Mouse (Mus musculus): ENCODE results near the gene Kif3b. TPM values are rescaled to one million over a fixed set of nuclear protein-coding genes. Genes with fewer than 3 reads are reported as not detected.
"Not testable (repeated sequence)": the region's sequence is repeated elsewhere in the genome, so short reads cannot be mapped to it uniquely, and the experiment has no call there.

Kif3b gene
- 32.5 and 34.7 TPM in 2 replicates for polyA plus RNA-seq (2012; rRNA removed)

DNA sequence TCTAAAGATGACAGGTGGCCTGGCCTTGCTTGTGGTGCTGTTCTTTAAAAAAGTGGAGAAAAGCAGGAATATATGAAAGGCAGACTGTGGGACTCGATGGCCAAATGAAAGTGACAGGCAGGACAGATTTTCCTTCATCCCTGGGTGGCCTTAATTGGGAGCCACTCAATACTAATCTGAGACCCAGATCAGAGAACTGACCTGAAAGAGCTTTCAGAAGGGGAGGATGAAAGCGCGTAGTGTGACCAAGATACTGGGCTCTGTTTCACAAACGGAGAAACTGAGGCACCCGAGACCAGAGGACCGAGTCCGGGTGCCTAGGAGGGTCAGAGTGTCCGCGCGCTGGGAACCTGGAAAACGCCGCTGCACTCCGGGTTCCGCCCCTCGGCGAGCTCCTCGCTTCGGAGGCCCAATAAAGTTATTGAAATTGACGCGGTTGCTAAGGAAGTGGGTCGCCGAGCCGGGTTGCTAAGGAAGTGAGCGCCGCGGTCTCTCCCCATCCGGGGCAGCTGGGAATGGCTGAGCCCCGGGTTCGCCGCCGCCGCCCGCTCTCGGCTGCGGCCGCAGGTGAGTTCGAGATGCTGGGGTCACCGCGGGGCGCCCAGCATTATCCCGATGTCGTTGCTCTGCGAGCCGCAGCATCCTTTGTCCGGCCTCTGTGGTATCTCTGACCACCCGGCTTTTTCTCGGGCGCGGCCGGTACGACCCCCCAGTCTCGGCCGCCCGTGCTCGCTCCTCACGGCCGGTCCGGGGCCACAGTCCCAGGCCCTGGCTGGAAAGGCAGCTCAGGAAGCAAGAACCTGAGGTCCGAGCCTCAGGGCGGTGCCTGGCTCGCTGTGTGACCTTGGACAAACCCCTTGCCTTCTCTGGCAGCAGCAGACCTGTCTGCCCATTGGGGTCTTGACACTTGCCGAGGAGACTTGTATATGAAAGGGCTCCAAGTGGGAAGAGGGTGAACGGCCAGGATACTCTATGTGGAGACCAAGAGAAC, at the start of gene Kif3b:
Kif3b (plus strand) TSS at position 476 of the 991 bp plus-strand sequence.
- peak; percentile 82 to 92 for DNase-seq (ENCODE audit: extremely low spot score in 1 of 2, low spot score in 1 of 2)

DNA sequence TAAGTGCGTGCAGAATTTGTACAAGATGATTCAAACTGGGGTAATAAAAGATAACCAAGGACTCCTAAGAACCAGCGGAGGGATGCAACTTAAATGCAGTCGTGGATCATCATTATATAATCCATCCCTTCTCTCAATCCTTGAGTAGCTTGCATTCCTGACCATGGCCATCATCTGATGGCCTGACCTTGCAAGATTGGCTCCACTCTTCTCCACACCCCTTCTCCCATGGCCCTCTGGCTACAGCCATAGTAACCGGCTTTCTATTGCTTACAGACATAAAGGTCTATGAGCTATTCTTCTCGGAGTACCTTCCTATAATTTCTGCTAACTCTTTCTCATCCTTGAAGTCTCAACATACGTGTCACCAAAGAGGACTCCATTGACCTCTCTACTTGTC, 49.1 kb upstream of the Kif3b start:
- no peak for DNase-seq (ENCODE audit: extremely low spot score in 1 of 2, low spot score in 1 of 2)

DNA sequence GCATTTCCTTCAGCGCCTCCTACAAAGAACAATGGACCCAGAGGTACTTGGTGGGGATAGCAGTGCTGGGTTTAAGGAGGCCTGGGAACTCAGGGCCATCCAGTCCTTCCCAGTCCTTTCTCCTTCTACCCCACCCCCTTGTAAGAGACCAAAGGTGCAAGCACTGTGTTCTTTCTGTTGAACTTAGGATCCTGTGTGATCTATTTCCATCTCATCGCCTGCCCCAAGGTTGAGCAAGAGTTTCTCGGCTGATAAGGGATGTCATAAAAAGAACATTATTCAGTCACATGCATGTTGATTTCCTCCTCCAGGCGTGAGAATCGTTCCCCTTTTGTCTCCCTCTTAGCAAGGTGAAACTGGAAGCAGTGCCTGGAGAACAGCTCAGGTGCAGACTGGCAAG, 41.5 kb upstream of the Kif3b start:
- no peak for DNase-seq (ENCODE audit: extremely low spot score in 1 of 2, low spot score in 1 of 2)

DNA sequence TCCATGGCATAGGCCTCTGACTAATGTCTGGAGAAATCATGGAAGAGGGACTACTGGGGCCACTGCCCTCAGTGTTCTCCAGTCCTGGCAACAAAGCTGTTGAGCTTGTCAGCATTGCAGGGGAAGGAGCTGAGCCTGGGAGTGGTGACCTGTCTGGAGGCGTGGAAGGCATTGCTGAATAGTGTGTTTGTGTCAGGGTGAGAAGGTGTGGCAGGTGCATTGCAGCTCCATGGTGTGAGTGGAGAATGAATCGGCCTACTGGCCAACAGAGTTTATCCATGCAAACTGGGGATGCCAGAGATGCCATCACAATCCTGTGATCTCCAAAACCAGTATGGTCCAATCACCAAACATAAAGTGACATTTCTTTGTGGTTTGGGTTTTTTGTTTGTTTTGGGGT, 34.6 kb upstream of the Kif3b start:
- DNase-seq (ENCODE audit: extremely low spot score in 1 of 2, low spot score in 1 of 2) = no peak

DNA sequence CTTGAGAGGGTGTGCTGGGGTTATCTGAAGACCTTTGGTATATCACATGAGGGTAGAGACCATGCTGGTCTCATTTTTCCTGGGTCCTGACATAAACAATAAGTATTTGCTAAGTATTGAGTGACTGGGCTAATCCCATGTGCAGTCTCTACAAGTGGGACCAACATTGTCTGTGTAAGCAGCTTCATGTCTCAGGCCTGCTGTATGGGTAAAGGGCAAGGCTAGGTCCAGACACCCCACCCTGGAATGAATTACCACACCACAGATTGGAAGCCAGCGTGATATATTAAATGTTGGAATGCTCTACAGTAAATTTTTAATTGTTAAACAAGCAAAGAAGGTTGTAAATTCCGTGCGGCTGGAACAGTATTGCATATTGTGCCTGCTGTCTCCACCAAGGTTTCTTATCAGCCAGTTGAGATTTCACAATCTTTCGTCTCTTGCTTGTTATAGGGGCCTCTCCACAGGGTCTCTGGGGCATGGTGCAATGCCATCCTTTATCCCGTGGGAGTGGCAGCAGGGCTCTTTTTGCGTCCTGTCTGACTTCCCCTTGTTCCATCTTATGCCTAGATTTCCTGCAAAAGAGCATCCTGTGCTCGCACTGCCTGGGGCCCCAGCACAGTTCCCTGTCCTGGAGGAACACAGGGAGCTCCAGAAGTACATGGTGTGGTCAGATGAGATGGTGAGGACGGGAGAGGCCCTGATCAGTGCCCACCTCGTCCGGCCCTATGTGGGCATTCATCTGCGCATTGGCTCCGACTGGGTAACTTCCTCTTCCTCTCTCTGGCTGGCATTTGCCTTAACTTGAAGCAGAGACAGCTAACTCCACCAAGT, 32.0 kb upstream of the Kif3b start:
- DNase-seq (ENCODE audit: extremely low spot score in 1 of 2, low spot score in 1 of 2) = no peak

DNA sequence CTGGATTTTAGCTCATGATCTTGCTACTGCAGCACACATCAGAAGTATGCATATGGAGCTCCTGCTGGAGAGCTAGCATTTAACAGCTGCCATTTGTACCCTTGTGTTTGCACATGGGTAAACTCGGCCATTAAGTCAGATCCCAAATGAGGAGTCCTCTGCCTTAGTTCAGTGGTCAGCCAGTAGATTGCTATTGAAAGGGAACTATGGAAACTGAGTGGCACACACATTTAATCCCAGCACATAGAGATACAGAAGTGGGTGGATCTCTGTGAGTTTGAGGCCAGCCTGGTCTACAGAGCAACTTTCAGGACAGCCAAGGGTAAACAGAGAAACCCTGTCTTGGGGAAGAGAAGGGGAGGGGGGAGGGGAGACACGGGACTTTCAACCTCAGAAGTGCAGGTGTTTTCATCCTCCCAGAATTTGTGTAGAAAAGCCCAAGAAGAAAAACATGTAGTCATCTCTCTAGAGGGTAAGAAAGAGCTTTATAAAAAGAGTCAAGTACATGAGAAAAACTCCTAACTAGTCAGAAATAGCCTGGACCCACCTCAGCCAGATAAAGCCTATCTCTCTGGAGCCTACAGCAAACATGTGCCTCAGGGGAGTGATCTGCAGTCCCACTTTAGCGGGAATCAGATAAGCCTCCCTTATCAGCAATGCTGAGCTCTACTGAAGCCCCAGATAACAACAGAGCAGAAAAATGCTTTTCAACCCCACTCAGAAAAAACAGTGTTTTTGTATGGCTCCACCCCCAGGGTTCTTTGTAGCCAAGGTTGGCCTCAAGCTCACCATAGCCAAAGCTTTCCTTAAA, 31.1 kb upstream of the Kif3b start:
- no peak for DNase-seq (ENCODE audit: extremely low spot score in 1 of 2, low spot score in 1 of 2)

DNA sequence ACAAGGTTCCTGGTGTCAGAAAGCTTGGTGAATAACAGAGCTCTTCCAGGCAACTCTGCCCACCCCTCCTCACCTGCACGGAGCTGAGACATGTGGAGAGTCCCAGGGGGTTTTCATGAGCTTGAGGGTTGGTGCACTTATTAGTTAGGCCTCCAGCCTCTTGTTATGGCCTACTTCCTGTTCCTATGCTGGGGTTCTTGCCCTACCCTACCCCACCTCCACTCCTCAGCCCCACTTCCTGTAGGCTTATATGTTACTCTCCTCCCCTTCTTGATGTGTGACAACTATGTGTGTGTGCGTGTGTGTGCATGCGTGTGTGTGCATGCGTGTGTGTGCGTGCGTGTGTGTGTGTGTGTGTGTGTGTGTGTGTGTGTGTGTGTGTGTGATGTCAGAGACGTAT, 28.2 kb upstream of the Kif3b start:
- no peak for DNase-seq (ENCODE audit: extremely low spot score in 1 of 2, low spot score in 1 of 2)

DNA sequence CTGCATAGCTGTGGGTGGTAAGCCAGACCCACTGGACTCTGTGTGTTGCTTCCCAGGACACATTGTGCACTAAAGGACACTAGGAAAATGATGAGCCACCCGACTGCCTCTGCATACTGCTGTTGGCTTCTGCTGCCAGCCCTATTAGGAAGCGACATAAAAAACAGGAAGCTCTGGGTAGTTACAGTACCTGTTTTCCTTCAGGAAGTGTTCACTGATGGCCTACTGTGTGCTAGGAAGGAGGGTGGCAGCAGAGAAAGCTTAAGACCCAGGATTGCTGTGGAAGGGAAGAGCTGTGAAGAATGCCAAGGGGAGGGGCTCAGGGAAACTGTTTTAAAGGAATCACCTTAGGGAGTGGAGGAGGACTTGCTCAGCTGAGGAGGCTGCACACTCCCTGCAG, 23.9 kb upstream of the Kif3b start:
- no peak for DNase-seq (ENCODE audit: extremely low spot score in 1 of 2, low spot score in 1 of 2)

DNA sequence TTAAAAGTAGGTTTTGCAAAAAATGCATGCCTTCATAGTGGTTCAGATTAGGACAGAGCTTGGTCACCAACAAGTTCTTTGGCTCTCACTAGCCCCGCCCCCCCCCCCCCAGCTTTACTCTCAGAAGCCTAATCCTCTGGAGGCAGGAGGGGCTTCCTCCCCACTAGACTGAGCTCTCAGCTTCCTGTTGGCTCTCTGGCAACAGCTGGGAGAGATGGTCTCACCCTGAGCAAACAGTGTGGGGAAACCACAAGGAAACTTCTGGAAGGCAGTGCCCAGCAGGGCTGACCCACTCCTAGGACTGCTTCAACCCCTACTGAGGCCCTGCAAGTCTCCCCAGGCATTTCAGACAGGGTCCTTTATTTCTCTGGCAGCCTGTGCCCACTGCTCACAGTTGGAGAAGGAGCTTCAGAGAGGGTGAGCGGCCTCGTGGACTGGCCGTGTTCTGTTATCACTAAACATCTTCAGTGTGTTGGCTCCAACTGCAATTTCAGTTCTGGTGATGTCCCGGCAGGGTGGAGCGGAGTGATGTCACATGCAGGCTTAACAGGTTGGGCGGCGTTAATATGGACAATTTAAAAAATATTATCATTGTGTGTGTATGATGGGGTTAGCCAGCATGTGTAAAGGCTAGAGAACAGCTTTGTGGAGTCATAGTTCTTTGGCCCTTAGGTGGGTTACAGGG, 20.8 kb upstream of the Kif3b start:
- DNase-seq (ENCODE audit: extremely low spot score in 1 of 2, low spot score in 1 of 2) = not testable (repeated sequence)

DNA sequence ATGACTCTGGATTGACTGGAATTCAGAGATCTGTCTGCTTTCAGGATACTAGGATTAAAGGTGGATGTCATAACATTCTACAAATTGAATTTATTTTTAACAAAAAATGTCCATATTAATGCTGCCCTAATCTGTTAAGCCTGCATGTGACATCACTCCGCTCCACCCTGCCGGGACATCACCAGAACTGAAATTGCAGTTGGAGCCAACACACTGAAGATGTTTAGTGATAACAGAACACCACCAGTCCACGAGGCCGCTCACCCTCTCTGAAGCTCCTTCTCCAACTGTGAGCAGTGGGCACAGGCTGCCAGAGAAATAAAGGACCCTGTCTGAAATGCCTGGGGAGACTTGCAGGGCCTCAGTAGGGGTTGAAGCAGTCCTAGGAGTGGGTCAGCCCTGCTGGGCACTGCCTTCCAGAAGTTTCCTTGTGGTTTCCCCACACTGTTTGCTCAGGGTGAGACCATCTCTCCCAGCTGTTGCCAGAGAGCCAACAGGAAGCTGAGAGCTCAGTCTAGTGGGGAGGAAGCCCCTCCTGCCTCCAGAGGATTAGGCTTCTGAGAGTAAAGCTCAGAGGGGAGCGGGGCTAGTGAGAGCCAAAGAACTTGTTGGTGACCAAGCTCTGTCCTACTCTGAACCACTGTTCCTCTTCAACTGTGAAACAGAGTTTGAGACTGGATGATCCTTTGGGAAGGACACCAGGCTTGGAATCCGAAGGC, 16.9 kb upstream of the Kif3b start:
- not testable (repeated sequence) for DNase-seq (ENCODE audit: extremely low spot score in 1 of 2, low spot score in 1 of 2)

DNA sequence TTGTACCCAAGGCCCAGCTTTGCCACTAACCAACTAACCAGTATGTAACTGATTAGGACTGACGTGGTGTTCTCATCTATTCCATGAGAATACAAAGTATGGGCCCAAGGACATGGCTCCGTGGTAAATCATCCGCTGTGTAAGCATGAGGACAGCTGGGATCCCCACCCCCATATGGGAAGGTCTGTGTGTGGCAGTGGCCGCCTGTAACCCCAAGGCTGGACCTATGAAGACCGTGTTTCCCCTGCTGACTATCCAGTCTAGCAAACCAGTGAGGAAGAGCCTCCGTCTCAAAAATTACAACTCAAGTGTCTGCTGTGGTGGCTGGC, 16.3 kb upstream of the Kif3b start:
- DNase-seq (ENCODE audit: extremely low spot score in 1 of 2, low spot score in 1 of 2) = no peak

DNA sequence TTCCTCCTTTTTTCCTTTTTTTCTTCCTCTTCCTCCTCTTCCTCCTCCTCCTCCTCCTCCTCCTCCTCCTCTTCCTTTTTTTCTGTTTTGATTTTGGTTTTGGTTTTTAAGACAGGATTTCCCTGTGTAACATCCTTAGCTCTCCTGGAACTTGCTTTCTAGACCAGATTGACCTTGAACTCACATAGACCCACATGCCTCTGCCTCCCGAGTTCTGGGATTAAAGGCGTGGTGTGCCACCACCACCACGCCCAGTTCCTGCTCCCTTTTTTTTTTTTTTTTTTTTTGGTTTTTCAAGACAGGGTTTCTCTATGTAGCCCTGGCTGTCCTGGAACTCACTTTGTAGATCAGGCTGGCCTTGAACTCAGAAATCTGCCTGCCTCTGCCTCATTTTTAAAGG, 15.6 kb upstream of the Kif3b start:
- DNase-seq (ENCODE audit: extremely low spot score in 1 of 2, low spot score in 1 of 2) = not testable (repeated sequence)

DNA sequence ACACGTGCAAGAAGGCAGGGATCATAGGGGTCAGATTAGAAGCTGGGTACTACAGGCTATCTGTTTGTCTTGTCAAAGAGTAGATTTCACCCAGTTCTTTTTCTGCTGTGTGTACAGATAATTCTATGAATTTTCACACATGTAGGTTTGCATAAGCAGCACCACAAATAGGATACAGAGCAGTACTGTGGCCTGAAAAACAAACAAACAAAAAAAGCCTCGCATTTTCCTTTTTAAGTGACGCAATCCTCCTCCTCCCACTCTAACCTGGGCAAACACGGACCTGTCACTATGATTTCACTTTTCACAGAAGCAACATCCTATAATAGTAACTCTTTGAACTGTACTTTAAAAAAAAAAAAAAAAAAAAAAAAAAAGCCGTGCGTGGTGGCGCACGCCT, 14.8 kb upstream of the Kif3b start:
- DNase-seq (ENCODE audit: extremely low spot score in 1 of 2, low spot score in 1 of 2) = no peak

DNA sequence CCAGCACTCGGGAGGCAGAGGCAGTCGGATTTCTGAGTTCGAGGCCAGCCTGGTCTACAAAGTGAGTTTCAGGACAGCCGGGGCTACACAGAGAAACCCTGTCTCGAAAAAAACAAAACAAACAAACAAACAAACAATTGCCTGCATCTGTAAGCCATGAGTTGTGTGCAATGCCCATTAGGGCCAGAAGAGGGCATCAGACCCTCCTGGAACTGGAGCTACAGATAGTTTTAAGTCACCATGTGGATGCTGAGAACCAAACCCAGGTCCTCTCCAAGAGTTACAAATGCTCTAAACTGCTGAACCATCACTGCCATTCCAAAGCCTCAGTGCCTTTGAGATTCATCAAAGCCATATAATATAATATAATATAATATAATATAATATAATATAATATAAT, 14.4 kb upstream of the Kif3b start:
- not testable (repeated sequence) for DNase-seq (ENCODE audit: extremely low spot score in 1 of 2, low spot score in 1 of 2)

DNA sequence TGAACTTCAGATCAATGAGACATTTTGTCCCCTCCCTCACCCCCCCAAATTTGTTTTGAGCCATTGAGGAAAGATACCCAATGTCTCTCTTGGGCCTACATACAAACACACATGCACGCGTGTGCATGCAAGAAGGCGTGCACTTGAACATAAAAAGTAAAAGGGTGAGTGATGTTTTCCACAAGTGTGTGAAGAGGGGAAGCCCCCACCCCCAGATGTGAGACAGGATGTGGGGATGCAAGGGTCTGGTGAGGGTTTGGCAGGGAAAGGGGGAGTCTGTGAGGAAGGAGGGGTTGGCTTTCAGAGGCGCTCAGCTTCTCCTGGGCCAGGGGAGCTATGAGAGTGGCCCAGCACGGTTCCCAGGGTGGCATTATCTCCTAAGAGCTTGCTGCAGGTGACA, 12.9 kb upstream of the Kif3b start:
- no peak for DNase-seq (ENCODE audit: extremely low spot score in 1 of 2, low spot score in 1 of 2)

DNA sequence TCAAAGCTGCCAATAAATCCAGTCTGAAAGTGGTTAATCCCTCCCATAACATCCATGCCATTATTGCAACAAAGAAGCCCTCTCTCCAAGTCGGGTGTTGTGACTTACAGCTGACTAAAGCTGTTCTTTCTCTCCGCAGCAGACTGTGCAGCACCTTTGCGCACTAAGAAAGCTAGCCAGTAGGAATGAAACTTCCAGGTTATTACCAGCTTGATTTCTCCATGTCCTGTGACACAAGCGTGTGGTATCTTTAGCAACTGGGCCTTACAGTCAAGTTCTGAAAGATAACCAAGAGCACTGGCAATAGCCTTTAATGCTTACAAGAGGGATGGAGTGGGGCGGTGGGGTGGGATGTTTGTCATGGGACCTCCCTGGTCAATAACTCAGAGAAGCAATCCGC, 7.3 kb upstream of the Kif3b start:
- DNase-seq (ENCODE audit: extremely low spot score in 1 of 2, low spot score in 1 of 2) = no peak

DNA sequence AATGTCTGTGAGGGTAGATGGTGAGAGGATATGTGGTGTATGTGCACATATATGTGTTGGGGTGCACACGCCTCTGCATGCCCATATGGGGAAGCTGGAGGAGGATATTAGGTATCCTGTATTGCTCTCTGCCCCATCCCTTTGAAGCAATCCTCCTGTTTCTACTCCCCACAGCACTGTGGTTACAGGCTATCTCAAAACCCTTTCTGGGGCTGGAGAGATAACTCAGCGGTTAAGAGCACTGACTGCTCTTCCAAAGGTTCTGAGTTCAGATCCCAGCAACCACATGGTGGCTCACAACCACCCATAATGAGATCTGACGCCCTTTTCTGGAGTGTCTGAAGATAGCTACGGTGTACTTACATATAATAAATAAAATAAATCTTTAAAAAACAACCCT, 4.7 kb upstream of the Kif3b start:
- DNase-seq (ENCODE audit: extremely low spot score in 1 of 2, low spot score in 1 of 2) = no peak

DNA sequence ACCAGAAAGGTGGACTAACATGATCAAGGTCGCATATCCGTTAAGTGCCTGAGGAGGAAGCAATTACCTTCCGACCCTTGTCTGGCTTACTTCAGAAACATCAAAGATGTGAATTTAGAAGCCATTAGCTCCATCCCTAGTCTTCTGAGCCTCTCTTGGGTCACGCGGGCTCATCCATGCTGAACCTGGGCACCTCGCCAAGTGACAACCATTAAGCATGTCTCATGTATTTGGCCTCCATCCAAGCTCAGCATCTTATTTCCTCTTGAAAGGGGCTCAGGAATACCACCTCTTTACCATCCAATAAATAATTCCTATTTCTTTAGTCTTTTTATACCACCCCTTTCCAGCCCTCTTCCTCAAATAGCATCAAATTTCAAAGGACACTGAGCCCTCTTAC, 3.4 kb upstream of the Kif3b start:
- no peak for DNase-seq (ENCODE audit: extremely low spot score in 1 of 2, low spot score in 1 of 2)

DNA sequence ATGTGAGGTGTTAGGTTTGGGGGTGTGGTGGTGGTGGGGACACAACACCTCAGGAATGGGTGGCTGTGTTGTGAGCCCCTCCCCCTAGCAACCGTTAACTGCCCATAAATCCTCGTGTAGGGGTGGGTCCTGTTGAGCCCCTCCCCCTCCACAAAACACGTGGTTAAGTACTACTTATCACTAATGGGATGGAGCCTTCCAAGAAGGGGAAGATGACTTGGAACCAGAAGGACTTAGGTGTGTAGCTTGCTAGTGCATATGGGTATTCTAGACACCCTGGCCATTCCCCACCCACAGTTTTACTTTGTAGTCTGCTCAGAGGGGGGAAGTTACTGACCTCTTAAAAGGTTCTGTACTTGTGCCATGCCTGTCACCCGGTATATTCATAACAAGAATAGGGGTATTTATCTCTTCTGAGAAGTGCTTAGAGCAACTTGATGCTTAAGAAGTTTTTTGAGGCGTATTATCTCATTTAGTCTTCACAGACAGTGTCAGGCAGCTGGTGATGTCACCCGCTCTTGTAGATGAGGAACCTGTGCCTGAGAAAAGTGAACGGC, 1.2 kb downstream of the Kif3b start:
- DNase-seq (ENCODE audit: extremely low spot score in 1 of 2, low spot score in 1 of 2) = no peak

Measured in frontal cortex, adult 2 months (tissue).